Mouse (Mus musculus): ENCODE measurements around the gene Srsf11.

Srsf11 gene

GRCm38 (mm10) chr3:158036329-158036988 is at the start of gene Srsf11, which contains the start of gene Lrrc40:
Gene Srsf11, minus strand, starts transcription at chr3:158036639.
Gene Lrrc40, plus strand, starts transcription at chr3:158036662.
- peak; percentile 98 for DNase-seq (ENCODE audit: low spot score)

- DNase-seq (ENCODE audit: low spot score): no peak
Observed at GRCm38 (mm10) chr3:158077828-158078227, 41.4 kb upstream of the Srsf11 start.

DNA sequence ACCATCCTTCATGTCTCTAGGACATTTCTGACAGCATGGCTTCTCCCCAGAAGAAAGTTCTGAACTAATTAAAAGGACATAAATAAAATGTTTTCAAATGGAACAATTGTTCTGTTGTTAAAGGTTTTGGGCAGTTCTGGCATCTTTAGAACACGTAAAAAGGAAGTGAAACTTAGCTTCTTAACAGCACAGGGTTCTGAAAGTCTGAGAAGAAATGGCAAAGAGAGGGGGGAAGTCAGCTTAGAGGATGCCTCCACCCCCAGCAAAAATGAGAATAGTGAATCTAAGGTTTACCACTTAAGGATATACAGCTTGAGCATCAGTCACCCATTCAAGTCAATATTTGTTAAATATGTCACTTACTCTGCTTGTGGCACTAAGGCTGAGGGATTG is 40.9 kb upstream of the Srsf11 start:
- no peak for DNase-seq (ENCODE audit: low spot score)

DNA sequence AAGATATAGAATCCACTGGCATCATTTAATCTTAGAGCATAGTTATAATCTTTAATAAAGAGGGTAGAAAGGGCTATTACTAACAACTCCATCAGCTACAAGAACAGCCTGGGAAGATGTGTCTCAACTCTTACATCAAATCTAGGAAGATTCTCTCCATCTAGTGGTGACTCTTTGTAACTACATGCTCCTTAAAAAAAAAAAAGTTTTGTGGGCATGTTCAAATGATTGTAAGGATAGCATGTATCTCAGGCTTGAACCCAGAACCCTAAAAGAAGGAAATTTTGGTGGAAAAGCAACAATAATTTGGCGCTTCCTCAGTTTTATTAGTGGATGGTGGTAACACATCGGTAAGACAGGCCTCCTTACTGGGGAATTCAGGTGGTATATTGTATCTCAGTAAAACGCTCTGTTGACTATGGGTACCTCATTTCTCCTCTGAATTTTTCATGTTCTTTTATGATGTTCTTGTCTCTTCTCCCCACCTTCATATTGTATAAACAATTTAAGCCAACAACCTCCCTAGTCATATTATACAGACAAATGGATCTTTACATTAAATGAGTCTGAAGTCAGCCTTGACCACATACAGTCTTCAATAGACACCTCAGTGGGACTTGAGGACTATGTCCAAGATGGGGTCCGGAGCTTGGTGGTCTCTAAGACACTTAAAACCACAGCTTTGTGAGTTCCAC is 40.4 kb upstream of the Srsf11 start:
- peak; percentile 36 for DNase-seq (ENCODE audit: low spot score)

DNA sequence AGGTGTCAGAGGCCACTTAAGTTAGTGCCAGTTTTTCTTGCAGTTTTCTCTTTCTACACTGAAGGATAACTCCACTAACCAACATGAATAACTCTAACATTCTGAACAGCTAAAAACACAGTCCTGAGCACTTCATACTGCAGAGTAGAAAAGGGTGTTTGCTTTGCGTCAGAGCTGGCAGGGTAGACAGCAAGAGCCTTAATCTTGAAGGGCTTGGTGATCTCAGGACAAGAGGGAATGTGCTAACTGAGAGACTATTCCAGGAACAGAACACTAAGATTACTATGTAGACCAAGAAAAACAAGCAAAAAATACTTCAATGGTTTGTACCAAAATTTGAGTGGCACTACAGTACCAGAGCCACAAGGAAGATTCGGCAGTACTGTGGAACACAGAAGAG is 38.6 kb upstream of the Srsf11 start:
- no peak for DNase-seq (ENCODE audit: low spot score)

DNA sequence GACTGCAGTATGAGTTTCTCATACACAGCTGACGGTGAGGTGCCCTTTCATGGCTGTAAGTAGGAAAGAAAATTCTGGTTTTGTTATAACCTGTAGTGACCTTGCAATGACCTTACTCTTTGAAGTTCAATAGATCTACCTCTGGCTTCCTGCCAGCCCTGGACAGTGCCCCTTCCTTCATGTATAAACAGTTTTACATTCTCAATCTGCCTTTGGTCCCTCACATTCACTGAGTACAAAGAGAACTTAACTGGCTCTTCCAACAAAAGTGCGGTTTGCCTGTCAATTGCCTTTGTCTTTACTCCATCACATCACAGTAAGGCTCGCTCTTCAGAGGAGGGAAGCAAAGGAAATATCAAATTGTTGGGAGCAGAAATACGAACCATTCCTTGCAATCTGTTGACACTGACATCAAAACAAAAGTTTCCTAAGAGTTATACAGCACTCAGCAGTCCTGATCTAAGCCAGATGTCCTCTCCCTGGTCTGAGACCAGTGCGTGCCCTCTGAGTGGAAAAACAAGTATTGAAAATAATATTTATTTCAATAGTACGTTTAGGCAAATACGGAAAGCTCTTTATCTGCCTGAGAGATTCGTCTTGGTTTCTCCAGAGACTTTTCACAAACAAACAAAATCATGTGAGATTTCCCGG is 32.3 kb upstream of the Srsf11 start:
- peak; percentile 44 for DNase-seq (ENCODE audit: low spot score)

DNA sequence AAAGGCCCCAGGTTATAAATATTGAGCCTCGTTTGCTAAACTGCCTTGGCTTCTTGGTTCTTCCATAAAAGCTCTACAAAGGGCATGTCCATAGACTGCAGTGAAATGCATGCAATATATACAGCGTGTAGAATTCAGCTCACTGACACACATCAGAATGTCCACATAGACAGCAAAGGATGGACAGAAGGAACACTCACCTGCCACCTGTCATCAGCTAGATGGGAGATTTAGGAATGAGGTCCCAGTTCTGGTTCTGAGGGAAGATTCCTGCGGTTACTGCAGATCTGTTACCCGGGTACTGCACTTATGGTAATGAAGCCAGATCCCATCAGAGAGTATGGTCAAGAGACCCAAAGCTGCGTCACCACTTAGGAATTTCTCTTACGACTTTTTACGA is 31.5 kb upstream of the Srsf11 start:
- no peak for DNase-seq (ENCODE audit: low spot score)

DNA sequence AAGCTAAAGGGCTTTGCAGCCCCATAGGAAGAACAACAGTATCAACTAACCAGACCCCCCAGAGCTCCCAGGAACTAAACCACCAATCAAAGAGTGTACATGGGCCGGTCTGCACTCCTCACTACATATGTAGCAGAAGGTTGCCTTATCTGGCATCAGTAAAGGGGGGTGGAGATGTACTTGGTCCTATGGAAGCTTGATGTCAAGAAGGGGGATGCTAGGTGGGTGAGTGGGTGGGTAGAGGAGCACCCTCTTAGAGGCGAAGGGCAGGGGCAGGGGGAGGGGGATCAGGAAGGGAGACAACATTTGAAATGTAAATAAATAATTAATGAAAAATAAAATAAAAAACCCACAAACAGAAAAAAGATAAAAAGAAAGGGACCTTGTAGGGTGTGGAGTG is 28.8 kb upstream of the Srsf11 start:
- no peak for DNase-seq (ENCODE audit: low spot score)

- no peak for DNase-seq (ENCODE audit: low spot score)
Observed at GRCm38 (mm10) chr3:158061811-158062523, 25.5 kb upstream of the Srsf11 start.

DNA sequence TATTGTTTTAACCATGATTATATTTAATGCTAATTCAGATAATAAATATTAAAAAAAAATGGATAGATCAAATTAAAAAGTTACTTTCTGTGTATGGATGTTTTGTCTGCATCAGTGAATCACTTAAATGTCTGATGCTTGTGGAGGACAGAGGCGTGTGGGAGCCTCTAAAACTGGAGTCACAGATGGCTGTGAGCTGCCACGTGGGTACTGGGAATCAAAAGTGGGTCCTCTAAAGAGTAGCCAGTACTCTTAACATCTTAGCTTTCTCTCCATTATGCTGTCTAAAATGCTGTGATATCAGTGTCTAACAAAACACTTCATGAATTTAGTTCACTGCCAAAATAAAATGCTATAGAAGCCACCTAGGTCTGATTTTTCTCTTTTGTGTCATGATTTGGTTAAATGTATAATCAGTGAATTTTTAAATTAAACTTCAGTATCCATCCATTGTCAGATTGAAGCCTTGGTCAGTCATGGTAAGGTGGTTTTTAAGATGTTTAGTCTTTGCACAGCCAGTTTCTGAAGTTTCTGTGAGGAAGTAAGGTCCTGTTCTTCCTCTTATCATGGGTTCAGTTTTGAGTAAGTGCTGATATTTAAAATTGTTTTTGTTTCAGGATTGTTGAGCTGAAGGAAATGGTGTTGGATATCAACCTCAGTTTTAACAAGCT is 24.3 kb upstream of the Srsf11 start:
- DNase-seq (ENCODE audit: low spot score): no peak

DNA sequence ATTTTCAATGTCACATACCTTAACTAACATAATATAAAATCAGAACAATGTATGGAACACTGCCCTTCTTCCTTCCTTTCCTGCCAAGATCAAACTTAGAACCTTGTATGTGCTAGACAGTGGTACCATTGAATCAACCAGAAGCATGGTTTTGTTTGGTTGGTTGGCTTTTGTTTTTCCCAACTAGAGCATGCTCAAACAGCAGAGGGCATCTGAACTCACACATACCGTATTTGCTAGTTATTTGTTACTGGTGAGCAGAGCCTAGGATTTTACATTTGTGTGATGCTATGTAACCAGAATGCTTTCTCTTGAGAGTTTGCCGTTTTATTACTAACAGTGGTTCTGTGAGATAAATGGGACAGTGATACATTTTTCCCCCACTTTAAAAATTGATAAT is 13.1 kb upstream of the Srsf11 start:
- DNase-seq (ENCODE audit: low spot score): no peak

DNA sequence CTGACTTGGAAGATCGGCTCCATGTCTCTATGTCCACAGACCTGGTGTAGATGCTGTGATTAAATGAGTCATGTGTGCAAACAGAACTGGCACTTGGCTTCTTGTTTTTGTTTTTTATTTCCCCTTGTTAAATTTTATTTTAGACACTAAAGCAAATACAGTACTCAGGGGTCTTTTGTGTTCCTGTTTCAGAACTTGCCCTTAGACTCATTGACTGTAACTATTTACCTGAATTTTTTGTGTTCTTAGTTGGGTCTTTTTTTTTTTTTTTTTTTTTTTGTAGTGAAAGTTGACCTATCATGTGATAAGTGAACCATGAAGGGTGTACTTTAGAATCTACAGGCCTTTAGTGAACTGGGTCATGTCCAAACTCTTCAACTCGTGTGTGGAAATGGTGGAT is 4.3 kb upstream of the Srsf11 start:
- no peak for DNase-seq (ENCODE audit: low spot score)

GRCm38 (mm10) chr3:158038106-158038505 is 1.7 kb upstream of the Srsf11 start:
- no peak for DNase-seq (ENCODE audit: low spot score)

DNA sequence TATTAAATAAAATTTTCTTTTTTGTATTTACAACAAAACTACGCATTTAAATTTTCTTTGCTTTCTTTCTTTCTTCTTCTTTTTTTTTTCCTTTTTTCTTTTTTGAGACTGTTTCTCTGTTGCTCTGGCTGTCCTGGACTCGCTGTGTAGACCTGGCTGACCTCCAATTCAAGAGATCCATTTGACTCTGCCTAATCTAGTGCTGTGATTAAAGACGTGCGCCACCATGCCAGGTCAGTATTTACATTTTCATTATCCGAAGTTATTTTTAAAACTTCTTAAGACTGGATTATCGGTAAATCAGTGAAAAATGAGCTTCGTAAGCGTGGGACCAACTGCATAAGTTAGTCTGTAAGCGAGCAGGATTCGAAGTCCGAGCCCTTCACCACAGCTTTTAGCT is 573 bp downstream of the Srsf11 start:
- no peak for DNase-seq (ENCODE audit: low spot score)

DNA sequence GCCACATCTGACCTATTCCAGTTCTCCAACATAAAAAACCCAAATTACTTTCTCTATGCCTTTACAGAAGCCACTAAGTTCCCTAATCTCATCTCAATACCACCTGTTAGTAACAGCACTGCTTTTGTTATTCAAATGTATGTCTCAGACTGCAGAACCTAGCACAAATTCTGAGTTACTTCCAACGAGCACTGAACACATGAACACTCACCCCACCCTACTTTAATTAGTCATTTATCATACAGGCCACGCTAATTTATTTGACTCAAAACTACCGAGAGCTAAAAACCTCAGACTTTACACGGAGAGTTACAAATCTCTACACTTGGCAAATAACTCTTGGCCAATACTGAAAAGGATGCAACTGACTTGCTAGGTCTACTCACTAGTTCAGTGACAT is 4.3 kb downstream of the Srsf11 start:
- DNase-seq (ENCODE audit: low spot score): no peak

GRCm38 (mm10) chr3:158031371-158031925 is 5.0 kb downstream of the Srsf11 start:
- peak; percentile 95 for DNase-seq (ENCODE audit: low spot score)

- DNase-seq (ENCODE audit: low spot score): no peak
Observed at GRCm38 (mm10) chr3:158009762-158010320, 26.6 kb downstream of the Srsf11 start.

- DNase-seq (ENCODE audit: low spot score): no peak
Observed at GRCm38 (mm10) chr3:158008647-158009046, 27.8 kb downstream of the Srsf11 start.

DNA sequence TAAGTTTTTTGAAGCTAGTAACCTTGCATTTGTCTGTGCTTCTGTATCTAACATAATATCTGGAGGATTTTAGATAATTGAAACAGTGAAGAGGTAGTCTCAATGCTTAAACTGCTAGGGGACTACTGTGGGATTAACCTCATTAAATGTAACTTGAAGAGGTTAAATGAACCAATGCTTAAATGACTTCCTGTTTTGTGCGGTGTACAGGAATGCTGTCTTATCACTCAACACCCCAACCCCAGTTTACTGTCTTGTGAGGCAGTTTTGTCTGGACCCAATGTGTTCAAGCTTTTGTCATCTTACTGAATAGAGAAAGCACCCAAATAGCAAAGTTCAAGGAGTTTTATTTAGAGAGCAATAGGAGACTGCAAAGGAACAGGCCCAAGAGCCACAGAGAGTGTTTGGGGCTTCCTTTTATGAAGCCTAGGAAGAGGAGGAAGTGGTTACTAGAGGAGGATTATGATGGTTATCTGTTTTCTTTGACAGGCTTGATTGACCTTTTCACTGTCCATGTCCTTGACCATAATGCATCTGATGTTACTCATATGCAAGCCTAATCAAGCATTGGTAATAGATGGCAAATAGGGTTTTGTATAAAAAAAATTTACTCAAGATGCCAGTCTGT is 37.6 kb downstream of the Srsf11 start:
- no peak for DNase-seq (ENCODE audit: low spot score)

GRCm38 (mm10) chr3:157995726-157996125 is 40.7 kb downstream of the Srsf11 start:
- DNase-seq (ENCODE audit: low spot score): no peak

GRCm38 (mm10) chr3:157993322-157993721 is 43.1 kb downstream of the Srsf11 start:
- no peak for DNase-seq (ENCODE audit: low spot score)
